Mouse (Mus musculus) midbrain, embryonic 12.5 days (tissue): Measurements from ENCODE around the gene BC061237. TPM values are rescaled to one million over a fixed set of nuclear protein-coding genes. Genes with fewer than 3 reads are reported as not detected.
"Not testable (repeated sequence)": the region's sequence is repeated elsewhere in the genome, so short reads cannot be mapped to it uniquely, and the experiment has no call there.

Source experiments
- ATAC-seq: fragments of 200-750 bp; cut with Nextera tagmentation; 2 replicates; pipeline ENCODE4 v1.8.0; 2017; ENCODE audit warnings: low read depth, moderate TSS enrichment, moderate library complexity; ENCODE audit not compliant: low FRiP score
- H3K27ac ChIP-seq: fragments of 300-500 bp; sonication (generic); replicated peaks from 2 replicates; pipeline ENCODE4 v1.5.1; 2016; ENCODE audit warnings: mild to moderate bottlenecking
- H3K27me3 ChIP-seq: fragments of 300-500 bp; sonication (generic); 2 replicates; pipeline ENCODE4 v1.6.1; 2016; ENCODE audit warnings: mild to moderate bottlenecking
- H3K36me3 ChIP-seq: fragments of 300-500 bp; sonication (generic); 2 replicates; pipeline ENCODE4 v1.6.1; 2016
- H3K4me1 ChIP-seq: fragments of 300-500 bp; sonication (generic); 2 replicates; pipeline ENCODE4 v1.6.1; 2016
- H3K4me2 ChIP-seq: fragments of 300-500 bp; sonication (generic); replicated peaks from 2 replicates; pipeline ENCODE4 v1.6.1; 2016; ENCODE audit warnings: mild to moderate bottlenecking, moderate library complexity
- H3K4me3 ChIP-seq: fragments of 300-500 bp; sonication (generic); 2 replicates; pipeline ENCODE4 v1.5.1; 2016; ENCODE audit warnings: mild to moderate bottlenecking
- H3K9ac ChIP-seq: fragments of 300-500 bp; sonication (generic); replicated peaks from 2 replicates; pipeline ENCODE4 v1.6.1; 2016; ENCODE audit warnings: mild to moderate bottlenecking, moderate library complexity
- H3K9me3 ChIP-seq: fragments of 300-500 bp; sonication (generic); 2 replicates; pipeline ENCODE4 v1.6.1; 2016; ENCODE audit warnings: mild to moderate bottlenecking
- WGBS: fragments of 180-500 bp; shearing (Covaris S2); methylation state at CpG from one replicate; pipeline ENCODE4 v1.1.7; 2016; 5-methylcytosine and 5-hydroxymethylcytosine counted together
- polyA plus RNA-seq: library from polyadenylated mRNA; unstranded; fragments of >200 nt; fragmentation: Nextera tagmentation; extraction: Ambion mirVana; gene quantifications from 2 replicates; pipeline ENCODE4 v1.2.1, GENCODE M21; 2016

BC061237 gene
- polyA plus RNA-seq: not detected in 2 replicates

DNA sequence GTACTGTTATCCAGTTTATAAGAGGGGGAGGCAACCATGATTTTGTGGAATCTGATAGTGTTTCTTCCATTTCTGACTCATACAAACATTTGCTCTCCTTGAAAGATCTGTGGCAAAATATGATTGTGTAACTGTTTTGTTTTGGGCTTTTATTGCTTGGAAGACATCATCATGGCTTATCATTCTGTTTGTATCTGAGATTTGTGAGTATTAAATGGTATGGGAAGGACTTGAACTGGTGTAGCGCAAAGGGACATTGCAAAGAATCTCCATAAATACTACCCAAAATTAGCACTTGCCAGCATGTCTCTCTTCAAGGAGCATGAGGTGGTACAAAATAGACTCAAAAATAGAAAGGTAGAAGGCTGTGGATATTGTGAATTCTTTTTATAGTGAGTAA is at the start of gene BC061237:
Gene BC061237, plus strand, starts transcription at position 301 of the 400 bp plus-strand sequence.
- not testable (repeated sequence) for H3K4me1 ChIP-seq, H3K9me3 ChIP-seq, H3K4me2 ChIP-seq, ATAC-seq, H3K4me3 ChIP-seq, H3K27me3 ChIP-seq, H3K36me3 ChIP-seq, H3K9ac ChIP-seq, H3K27ac ChIP-seq
- WGBS: 89% methylated on average over 1 of the region's 1 CpGs

DNA sequence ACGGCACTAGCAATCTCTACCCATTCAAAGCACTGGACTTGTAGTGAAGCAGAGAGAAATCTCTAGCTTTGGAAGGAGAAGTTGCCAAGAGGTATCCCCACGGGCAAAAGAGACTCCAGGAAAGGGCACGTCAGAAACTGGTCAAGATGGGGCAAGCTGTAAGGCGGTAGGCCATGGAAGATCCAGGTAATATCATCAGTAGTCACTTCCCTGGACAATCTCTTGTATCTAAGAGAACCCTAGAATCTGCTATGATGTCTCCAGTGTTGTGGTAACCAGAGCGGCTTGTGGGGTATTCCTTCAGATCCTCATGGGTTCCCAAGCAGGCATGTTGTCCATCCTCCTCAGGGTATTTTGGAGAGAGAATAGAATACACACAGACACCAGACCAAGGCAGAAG is 25.7 kb downstream of the BC061237 start, which contains the start of gene Gm17093:
Gene Gm17093, plus strand, starts transcription at position 301 of the 400 bp plus-strand sequence.
- not testable (repeated sequence) for H3K4me1 ChIP-seq, H3K36me3 ChIP-seq, H3K9ac ChIP-seq, H3K4me3 ChIP-seq, ATAC-seq, H3K27me3 ChIP-seq, H3K27ac ChIP-seq, H3K4me2 ChIP-seq, H3K9me3 ChIP-seq
- 83% methylated on average over 5 of the region's 5 CpGs for WGBS

DNA sequence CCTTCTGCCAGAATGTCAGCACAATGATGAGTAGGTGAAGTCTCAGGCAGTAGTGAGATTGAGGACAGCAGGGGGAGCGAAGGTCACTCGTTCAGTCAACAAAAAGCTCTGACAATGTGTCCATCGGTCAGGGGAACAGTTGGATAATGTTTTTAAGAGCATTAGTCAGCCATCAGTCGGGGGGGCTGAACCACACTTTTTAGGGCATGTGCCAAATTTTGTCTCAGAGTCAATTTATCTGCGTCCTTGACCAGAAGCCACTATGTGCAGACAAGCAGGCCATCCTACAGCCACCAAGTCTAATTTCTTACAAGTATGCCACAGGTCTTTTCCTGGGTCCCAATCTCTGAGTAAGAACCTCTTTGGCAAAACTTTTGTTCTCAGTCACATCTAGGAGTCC is 55.7 kb downstream of the BC061237 start:
- not testable (repeated sequence) for H3K9me3 ChIP-seq, H3K9ac ChIP-seq, H3K27me3 ChIP-seq, H3K36me3 ChIP-seq, H3K27ac ChIP-seq, H3K4me1 ChIP-seq, ATAC-seq, H3K4me3 ChIP-seq, H3K4me2 ChIP-seq
- 88% methylated on average over 5 of the region's 5 CpGs for WGBS

Other genes with a start within 250 kb of the BC061237 start
- gene Gm8220, start 206.9 kb upstream of the BC061237 start, polyA plus RNA-seq: not detected in 2 replicates
- not detected in 2 replicates for gene Gm5930, start 153.9 kb upstream of the BC061237 start, polyA plus RNA-seq
- gene Gm8229, start 127.1 kb upstream of the BC061237 start, polyA plus RNA-seq: not detected in 2 replicates
- gene Gm3371, start 81.8 kb upstream of the BC061237 start, polyA plus RNA-seq: not detected in 2 replicates
- gene Gm8232, start 58.8 kb upstream of the BC061237 start, polyA plus RNA-seq: not detected in 2 replicates
- not detected in 2 replicates for gene Gm17093, start 25.8 kb downstream of the BC061237 start, polyA plus RNA-seq
- gene Gm8247, start 90.7 kb downstream of the BC061237 start, polyA plus RNA-seq: not detected in 2 replicates
- gene Gm5624, start 135.5 kb downstream of the BC061237 start, polyA plus RNA-seq: not detected in 2 replicates
- gene Gm8257, start 214.0 kb downstream of the BC061237 start, polyA plus RNA-seq: not detected in 2 replicates